Comparison of ENCODE assay signal across 21 mouse cellular contexts in the genomic region with DNA sequence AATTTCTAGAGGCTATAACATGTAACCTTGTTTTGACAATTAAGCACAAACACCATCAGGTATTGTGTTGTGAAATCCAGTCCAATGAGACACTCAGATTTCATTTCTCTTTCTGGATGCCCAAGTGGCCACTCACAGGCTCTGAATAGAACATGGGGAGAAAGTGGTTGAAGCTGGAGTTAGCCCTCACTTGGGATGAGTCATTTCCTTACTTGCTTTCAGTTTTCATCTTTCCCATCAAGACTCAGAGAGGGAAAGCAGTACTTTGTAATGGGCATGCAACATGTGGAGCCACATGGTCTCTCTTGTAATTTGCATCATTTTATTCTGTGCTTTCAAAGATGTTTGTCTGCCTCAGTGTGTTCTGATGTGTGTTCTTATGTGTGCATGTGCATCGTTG.
"Had no signal": no experiment of that assay in that cellular context is flagged by ENCODE, and none has a peak within 500 bp of the region (broad histone marks: within the 10 kb centered on the region; RNA-seq: fewer than 3 reads in every experiment).

No protein-coding gene starts in this region.

- ATAC-seq: liver, postnatal 0 days; lung, postnatal 0 days; midbrain, embryonic 16.5 days had no signal

- H3K4me2 ChIP-seq: lung, embryonic 15.5 days; midbrain, embryonic 11.5 days; midbrain, embryonic 13.5 days; neural tube, embryonic 13.5 days; neural tube, embryonic 15.5 days had no signal

- DNase-seq: liver, postnatal 0 days; lung, adult 2 months; lung, postnatal 14 days; lung, postnatal 36 days; right cerebral cortex, adult 18-20 months; right cerebral cortex, postnatal 25 days; right cerebral cortex, postnatal 4 days; spleen, adult 18-20 months; thymus, adult 2 months; thymus, postnatal 25 days; thymus, postnatal 4 days had no signal

- H3K27ac ChIP-seq: lung, embryonic 15.5 days; macrophage; midbrain, embryonic 13.5 days; neural tube, embryonic 13.5 days; neural tube, embryonic 15.5 days had no signal

- H3K9me3 ChIP-seq: lung, embryonic 15.5 days; midbrain, embryonic 13.5 days; neural tube, embryonic 13.5 days; neural tube, embryonic 15.5 days had no signal

- H3K4me1 ChIP-seq: lung, embryonic 15.5 days; neural tube, embryonic 13.5 days; neural tube, embryonic 15.5 days had no signal

- H3K27me3 ChIP-seq: lung, embryonic 15.5 days; megakaryocyte, embryonic 14.5 days; midbrain, embryonic 13.5 days; neural tube, embryonic 13.5 days; neural tube, embryonic 15.5 days had no signal

- H3K9ac ChIP-seq: liver, postnatal 0 days; lung, embryonic 15.5 days; midbrain, embryonic 13.5 days; neural tube, embryonic 13.5 days; neural tube, embryonic 15.5 days had no signal

- H3K36me3 ChIP-seq: lung, embryonic 15.5 days; midbrain, embryonic 13.5 days; neural tube, embryonic 13.5 days; neural tube, embryonic 15.5 days had no signal

- H3K4me3 ChIP-seq: lung, embryonic 15.5 days; megakaryocyte, embryonic 14.5 days; midbrain, embryonic 13.5 days; myocyte; neural tube, embryonic 13.5 days; neural tube, embryonic 15.5 days had no signal
